Mouse (Mus musculus): ENCODE measurements around the gene Ddr2.

GRCm38 (mm10) chr1:170065009-170065408 lies 45.6 kb downstream of the Ddr2 start:
- TF ChIP-seq CHD2 (IDR thresholded peaks at IDR 0.05; ENCODE audit: low read depth, low read length): no peak
- TF ChIP-seq MAFK (IDR thresholded peaks at IDR 0.05; ENCODE audit: insufficient read depth, low read depth, low read length): no peak
- TF ChIP-seq ZC3H11A (IDR thresholded peaks at IDR 0.05; ENCODE audit: borderline replicate concordance, low read depth, low read length): no peak
